Mouse (Mus musculus) small intestine, adult 2 months (tissue): ENCODE measurements around the gene Hcfc1. TPM values are rescaled to one million over a fixed set of nuclear protein-coding genes. Genes with fewer than 3 reads are reported as not detected.

Experiments used
- H3K27ac ChIP-seq: fragments of 200-500 bp; 2 replicates; pipeline ENCODE4 v1.5.1; 2012; ENCODE audit warnings: low read depth, low read length, control low read depth, inconsistent platforms; ENCODE audit not compliant: insufficient read depth
- H3K27me3 ChIP-seq: fragments of 200-500 bp; 2 replicates; pipeline ENCODE4 v1.6.1; 2012; ENCODE audit warnings: mild to moderate bottlenecking, moderate library complexity, low read length, inconsistent platforms; ENCODE audit not compliant: control insufficient read depth, insufficient read depth
- H3K36me3 ChIP-seq: fragments of 200-500 bp; 2 replicates; pipeline ENCODE4 v1.6.1; 2012; ENCODE audit warnings: mild to moderate bottlenecking, low read length, control low read depth, inconsistent platforms; ENCODE audit not compliant: control insufficient read depth, insufficient read depth
- H3K4me1 ChIP-seq: fragments of 200-500 bp; 2 replicates; pipeline ENCODE4 v1.6.1; 2012; ENCODE audit warnings: low read length, inconsistent platforms, mixed read lengths; ENCODE audit not compliant: control insufficient read depth, insufficient read depth, insufficient read length
- H3K4me3 ChIP-seq: fragments of 200-500 bp; 2 replicates; pipeline ENCODE4 v1.5.1; 2012; ENCODE audit warnings: low read depth, mild to moderate bottlenecking, control low read depth, inconsistent platforms, low read length, moderate library complexity
- CTCF ChIP-seq: fragments of 200-500 bp; IDR thresholded peaks from 2 replicates; pipeline ENCODE4 v1.5.1; 2012; ENCODE audit warnings: low read depth, mild to moderate bottlenecking, control low read depth, inconsistent platforms, low read length, moderate library complexity, mixed read lengths; ENCODE audit not compliant: insufficient replicate concordance, insufficient read length; ENCODE audit errors: extremely low read depth
- POLR2A ChIP-seq: fragments of 200-500 bp; IDR thresholded peaks from 2 replicates; pipeline ENCODE4 v1.6.1; 2012; ENCODE audit warnings: low read depth, mild to moderate bottlenecking, control low read depth, inconsistent platforms, low read length, moderate library complexity
- WGBS: fragments of 180-500 bp; shearing (Covaris S2); methylation state at CpG from one replicate; pipeline ENCODE4 v1.1.7; 2018; 5-methylcytosine and 5-hydroxymethylcytosine counted together
- polyA plus RNA-seq: library from polyadenylated mRNA; depleted of rRNA; stranded (reverse); fragments of >200 nt; gene quantifications from 2 replicates; pipeline ENCODE4 v1.2.3, GENCODE M21; 2012

The Hcfc1 gene
- polyA plus RNA-seq, 1 experiment: 53.4 TPM

GRCm38 (mm10) chrX:73967177-73968075, 1.3 kb upstream of the Hcfc1 start:
- WGBS: 10% methylated on average over 60 of the region's 60 CpGs
- Histone ChIP-seq H3K4me3 (peak overlapping the region; percentile 100), H3K36me3 (no peaks in the 10 kb centered on the region), H3K27me3 (no peaks in the 10 kb centered on the region), H3K4me1 (peaks cover 9% of the 10 kb centered on the region; the same call in 1 of the 2 replicates), H3K27ac (peak overlapping the region; percentile 99)
- no peak for TF ChIP-seq CTCF
- peak; percentile 48; the same call in 1 of the 2 replicates for TF ChIP-seq POLR2A

- TF ChIP-seq CTCF (no peak), POLR2A (no peak)
- 7% methylated on average over 20 of the region's 20 CpGs for WGBS
- H3K27ac ChIP-seq: peak overlapping the region; percentile 99
- H3K36me3 ChIP-seq: no peaks in the 10 kb centered on the region; the same call in none of the 2 replicates
- no peaks in the 10 kb centered on the region for H3K27me3 ChIP-seq
- peak overlapping the region; percentile 100 for H3K4me3 ChIP-seq
- peaks cover 9% of the 10 kb centered on the region; the same call in 1 of the 2 replicates for H3K4me1 ChIP-seq
These were observed 850 bp downstream of the Hcfc1 start for GRCm38 (mm10) chrX:73965307-73965706.

- WGBS: 15% methylated on average over 3 of the region's 3 CpGs
- Histone ChIP-seq H3K27ac (0 out of 2 replicates have a peak overlapping the region, but pooled peaks have one; percentile 99), H3K4me3 (peak overlapping the region; percentile 100)
These were observed 1.8 kb downstream of the Hcfc1 start for GRCm38 (mm10) chrX:73964363-73964762.

GRCm38 (mm10) chrX:73954988-73955387, 11.2 kb downstream of the Hcfc1 start:
- TF ChIP-seq CTCF (no peak), POLR2A (no peak)
- 92% methylated on average over 6 of the region's 6 CpGs for WGBS
- Histone ChIP-seq H3K27me3 (no peaks in the 10 kb centered on the region), H3K4me1 (peaks cover 3% of the 10 kb centered on the region; the same call in 1 of the 2 replicates), H3K27ac (no peak overlapping the region), H3K4me3 (no peak overlapping the region), H3K36me3 (peaks cover 71% of the 10 kb centered on the region)

More at GRCm38 (mm10) chrX:73964363-73964762, 1.8 kb downstream of the Hcfc1 start:
- H3K27me3 ChIP-seq: no peaks in the 10 kb centered on the region
- peaks cover 9% of the 10 kb centered on the region; the same call in 1 of the 2 replicates for H3K4me1 ChIP-seq
- TF ChIP-seq POLR2A (no peak), CTCF (no peak)
- H3K36me3 ChIP-seq: no peaks in the 10 kb centered on the region; the same call in none of the 2 replicates

GRCm38 (mm10) chrX:73952603-73953002, 13.6 kb downstream of the Hcfc1 start:
- 92% methylated on average over 5 of the region's 5 CpGs for WGBS
- peaks cover 83% of the 10 kb centered on the region for H3K36me3 ChIP-seq
- H3K27me3 ChIP-seq: no peaks in the 10 kb centered on the region
- no peak overlapping the region for H3K4me3 ChIP-seq
- no peak for TF ChIP-seq POLR2A
- TF ChIP-seq CTCF: no peak
- no peaks in the 10 kb centered on the region for H3K4me1 ChIP-seq
- no peak overlapping the region for H3K27ac ChIP-seq

GRCm38 (mm10) chrX:73949341-73949740, 16.8 kb downstream of the Hcfc1 start:
- TF ChIP-seq POLR2A (no peak), CTCF (no peak)
- Histone ChIP-seq H3K27ac (no peak overlapping the region), H3K4me3 (no peak overlapping the region), H3K27me3 (no peaks in the 10 kb centered on the region), H3K36me3 (peaks cover 91% of the 10 kb centered on the region), H3K4me1 (no peaks in the 10 kb centered on the region)
- WGBS: 86% methylated on average over 10 of the region's 10 CpGs

GRCm38 (mm10) chrX:73948647-73949046, 17.5 kb downstream of the Hcfc1 start:
- WGBS: 9% methylated on average over 4 of the region's 4 CpGs
- H3K4me3 ChIP-seq: no peak overlapping the region
- no peaks in the 10 kb centered on the region for H3K27me3 ChIP-seq
- no peaks in the 10 kb centered on the region for H3K4me1 ChIP-seq
- no peak overlapping the region for H3K27ac ChIP-seq
- peaks cover 92% of the 10 kb centered on the region for H3K36me3 ChIP-seq
- TF ChIP-seq CTCF (peak; percentile 45; the same call in 1 of the 2 replicates), POLR2A (no peak)

GRCm38 (mm10) chrX:73946896-73947295, 19.3 kb downstream of the Hcfc1 start:
- H3K27me3 ChIP-seq: no peaks in the 10 kb centered on the region
- no peak for TF ChIP-seq CTCF
- no peak for TF ChIP-seq POLR2A
- no peak overlapping the region for H3K4me3 ChIP-seq
- 71% methylated on average over 6 of the region's 6 CpGs for WGBS
- H3K27ac ChIP-seq: no peak overlapping the region
- peaks cover 87% of the 10 kb centered on the region for H3K36me3 ChIP-seq
- H3K4me1 ChIP-seq: no peaks in the 10 kb centered on the region
